Mouse (Mus musculus): ENCODE data around the gene Olfr577. TPM values are rescaled to one million over a fixed set of nuclear protein-coding genes. Genes with fewer than 3 reads are reported as not detected.

The Olfr577 gene
- total and polyA plus RNA-seq, 2 experiments: not detected

DNA sequence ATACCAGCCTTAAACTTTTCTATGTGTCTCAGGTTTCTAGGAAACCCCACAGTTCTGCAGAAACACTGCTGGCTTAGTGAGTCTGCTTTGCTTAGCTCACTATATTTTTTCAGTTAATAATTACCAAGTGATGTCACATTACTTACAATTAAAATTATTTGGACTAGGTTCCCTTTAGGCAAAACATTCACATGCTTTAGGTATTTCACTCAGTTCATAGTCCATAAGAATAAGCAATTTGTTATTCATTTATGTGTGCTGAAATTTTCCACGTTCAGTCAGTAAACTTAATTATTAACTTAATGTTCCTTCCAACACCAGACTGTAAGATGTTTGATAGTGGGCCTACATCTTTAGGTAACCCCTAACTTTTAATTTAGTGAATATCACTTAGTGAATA lies 25.0 kb downstream of the Olfr577 start:
- TF ChIP-seq POLR2A (IDR thresholded peaks at IDR 0.05; ENCODE audit: extremely low read depth, insufficient read depth, low read length) (no peak), CTCF (IDR thresholded peaks at IDR 0.05; ENCODE audit: low read depth, low read length) (no peak)
- no peaks in the 10 kb centered on the region for H3K36me3 ChIP-seq (ENCODE audit: control insufficient read depth, insufficient read depth, low read length)
- no peaks in the 10 kb centered on the region for H3K27me3 ChIP-seq (ENCODE audit: control insufficient read depth, insufficient read depth, low read length)
- DNase-seq (ENCODE audit: extremely low read depth, low read depth, low spot score): no peak
- H3K79me2 ChIP-seq (ENCODE audit: control insufficient read depth, insufficient read depth, low read length): no peaks in the 10 kb centered on the region
- no peak overlapping the region for H3K4me3 ChIP-seq (ENCODE audit: insufficient read depth, low read depth, low read length)
- H3K27ac ChIP-seq (replicated peaks; ENCODE audit: insufficient read depth, low read depth, low read length): no peak overlapping the region
- H3K9ac ChIP-seq (ENCODE audit: low read depth, low read length): no peak overlapping the region
- no peaks in the 10 kb centered on the region for H3K4me1 ChIP-seq (ENCODE audit: control insufficient read depth, insufficient read depth, low read length)
- WGBS: 29% methylated on average over 1 of the region's 1 CpGs

DNA sequence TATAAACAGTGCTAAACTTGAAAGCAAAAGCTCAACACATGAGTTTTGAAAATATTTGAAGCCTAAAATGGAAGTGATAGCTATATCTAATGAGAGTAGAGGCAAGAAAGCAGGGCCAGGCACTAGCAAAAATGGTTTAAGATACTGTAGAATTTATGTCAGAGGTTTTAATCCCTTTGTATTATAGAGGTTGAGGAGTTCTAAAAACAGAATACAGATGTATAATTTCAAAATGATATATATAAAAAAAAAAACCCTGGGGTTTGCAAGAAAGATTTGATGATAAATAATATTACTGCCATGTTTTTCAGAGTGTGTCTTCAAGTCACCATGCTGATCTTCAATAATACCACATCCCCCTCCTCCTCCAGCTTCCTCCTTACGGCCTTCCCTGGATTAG lies 27.6 kb downstream of the Olfr577 start, which contains the start of gene Olfr574:
Gene Olfr574, plus strand, starts transcription at position 301 of the 400 bp plus-strand sequence.
- 96% methylated on average over 1 of the region's 1 CpGs for WGBS

DNA sequence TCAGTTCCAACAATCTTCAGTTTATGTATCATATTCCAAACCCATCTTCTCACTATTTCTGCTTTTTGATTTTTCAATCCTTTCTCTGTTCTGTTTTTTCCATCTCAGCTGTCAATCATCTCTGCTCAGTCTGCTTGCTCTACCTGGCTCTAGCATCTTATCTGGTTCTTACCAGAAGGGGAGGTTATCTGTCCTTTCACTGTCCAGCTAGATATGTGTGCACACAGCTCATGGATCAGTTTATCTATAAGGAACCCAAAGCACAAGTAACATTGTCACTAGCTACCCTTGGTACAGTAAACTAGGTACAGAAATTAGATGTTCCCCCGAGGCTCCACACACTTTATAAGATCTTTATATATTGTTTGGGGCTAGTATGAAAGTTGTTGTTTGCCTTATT lies 32.3 kb downstream of the Olfr577 start:
- Histone ChIP-seq H3K4me3 (ENCODE audit: insufficient read depth, low read depth, low read length) (no peak overlapping the region), H3K27me3 (ENCODE audit: control insufficient read depth, insufficient read depth, low read length) (no peaks in the 10 kb centered on the region), H3K36me3 (ENCODE audit: control insufficient read depth, insufficient read depth, low read length) (no peaks in the 10 kb centered on the region), H3K4me1 (ENCODE audit: control insufficient read depth, insufficient read depth, low read length) (no peaks in the 10 kb centered on the region), H3K79me2 (ENCODE audit: control insufficient read depth, insufficient read depth, low read length) (no peaks in the 10 kb centered on the region), H3K9ac (ENCODE audit: low read depth, low read length) (no peak overlapping the region), H3K27ac (replicated peaks; ENCODE audit: insufficient read depth, low read depth, low read length) (no peak overlapping the region)
- DNase-seq (ENCODE audit: extremely low read depth, low read depth, low spot score): no peak
- WGBS: 82% methylated on average over 1 of the region's 1 CpGs
- no peak for TF ChIP-seq CTCF (IDR thresholded peaks at IDR 0.05; ENCODE audit: low read depth, low read length)
- TF ChIP-seq POLR2A (IDR thresholded peaks at IDR 0.05; ENCODE audit: extremely low read depth, insufficient read depth, low read length): no peak

More for the DNA sequence above, 27.6 kb downstream of the Olfr577 start, which contains the start of gene Olfr574:
- TF ChIP-seq CTCF (IDR thresholded peaks at IDR 0.05; ENCODE audit: low read depth, low read length) (no peak), POLR2A (IDR thresholded peaks at IDR 0.05; ENCODE audit: extremely low read depth, insufficient read depth, low read length) (no peak)
- H3K36me3 ChIP-seq (ENCODE audit: control insufficient read depth, insufficient read depth, low read length): no peaks in the 10 kb centered on the region
- H3K9ac ChIP-seq (ENCODE audit: low read depth, low read length): no peak within 1 kb of the TSS
- H3K4me3 ChIP-seq (ENCODE audit: insufficient read depth, low read depth, low read length): no peak within 1 kb of the TSS
- H3K4me1 ChIP-seq (ENCODE audit: control insufficient read depth, insufficient read depth, low read length): no peaks in the 10 kb centered on the region
- no peaks in the 10 kb centered on the region for H3K79me2 ChIP-seq (ENCODE audit: control insufficient read depth, insufficient read depth, low read length)
- H3K27ac ChIP-seq (replicated peaks; ENCODE audit: insufficient read depth, low read depth, low read length): no peak within 1 kb of the TSS
- no peaks in the 10 kb centered on the region for H3K27me3 ChIP-seq (ENCODE audit: control insufficient read depth, insufficient read depth, low read length)
- DNase-seq (ENCODE audit: extremely low read depth, low read depth, low spot score): no peak

DNA sequence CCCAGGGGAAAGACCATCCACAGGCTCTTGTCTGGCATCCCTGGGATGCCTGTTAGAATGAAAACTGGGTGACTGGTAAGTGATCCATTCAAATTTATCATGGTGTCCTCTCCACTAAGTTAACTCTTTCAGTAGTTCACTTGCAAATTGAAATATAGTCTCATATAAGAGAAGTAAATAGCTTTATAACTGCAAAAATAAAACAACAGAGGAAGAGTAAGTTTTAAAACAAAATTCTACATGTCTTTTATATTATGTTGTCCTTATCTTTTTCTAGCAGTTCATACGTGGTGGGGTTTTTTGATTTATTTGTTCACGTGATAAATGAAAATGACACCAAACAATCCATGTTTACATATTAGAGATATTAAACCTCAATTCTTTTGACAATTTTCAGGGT lies 33.3 kb downstream of the Olfr577 start, which contains the start of gene Olfr573-ps1:
Gene Olfr573-ps1, minus strand, starts transcription at position 101 of the 400 bp plus-strand sequence.
- Histone ChIP-seq H3K4me3 (ENCODE audit: insufficient read depth, low read depth, low read length) (no peak within 1 kb of the TSS), H3K36me3 (ENCODE audit: control insufficient read depth, insufficient read depth, low read length) (no peaks in the 10 kb centered on the region), H3K27ac (replicated peaks; ENCODE audit: insufficient read depth, low read depth, low read length) (no peak within 1 kb of the TSS), H3K9ac (ENCODE audit: low read depth, low read length) (no peak within 1 kb of the TSS), H3K4me1 (ENCODE audit: control insufficient read depth, insufficient read depth, low read length) (no peaks in the 10 kb centered on the region), H3K79me2 (ENCODE audit: control insufficient read depth, insufficient read depth, low read length) (no peaks in the 10 kb centered on the region), H3K27me3 (ENCODE audit: control insufficient read depth, insufficient read depth, low read length) (no peaks in the 10 kb centered on the region)
- WGBS: 79% methylated on average over 2 of the region's 2 CpGs
- TF ChIP-seq POLR2A (IDR thresholded peaks at IDR 0.05; ENCODE audit: extremely low read depth, insufficient read depth, low read length): no peak
- DNase-seq (ENCODE audit: extremely low read depth, low read depth, low spot score): no peak

DNA sequence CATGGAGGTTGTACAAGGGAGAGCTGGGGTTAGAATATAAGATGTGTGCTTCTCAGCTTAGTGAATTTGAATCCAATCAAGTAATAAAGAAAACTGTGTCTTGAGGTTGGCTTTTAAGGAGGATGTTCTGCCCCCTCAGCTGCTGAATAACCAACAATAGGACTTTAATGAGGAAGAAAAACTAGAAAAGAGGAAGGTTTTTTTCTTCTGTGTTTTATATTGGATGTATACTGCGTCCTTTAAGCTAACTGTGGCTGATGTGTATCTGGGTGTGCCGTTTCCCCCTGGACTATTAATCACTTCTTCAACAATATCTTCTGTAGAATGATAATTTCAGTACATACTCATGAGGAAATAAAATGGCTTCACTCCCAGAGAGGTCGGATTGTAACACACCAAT lies 48.6 kb downstream of the Olfr577 start:
- Histone ChIP-seq H3K36me3 (ENCODE audit: control insufficient read depth, insufficient read depth, low read length) (no peaks in the 10 kb centered on the region), H3K27me3 (ENCODE audit: control insufficient read depth, insufficient read depth, low read length) (no peaks in the 10 kb centered on the region), H3K27ac (replicated peaks; ENCODE audit: insufficient read depth, low read depth, low read length) (no peak overlapping the region), H3K79me2 (ENCODE audit: control insufficient read depth, insufficient read depth, low read length) (no peaks in the 10 kb centered on the region), H3K9ac (ENCODE audit: low read depth, low read length) (no peak overlapping the region), H3K4me1 (ENCODE audit: control insufficient read depth, insufficient read depth, low read length) (no peaks in the 10 kb centered on the region), H3K4me3 (ENCODE audit: insufficient read depth, low read depth, low read length) (no peak overlapping the region)
- WGBS: 68% methylated on average over 3 of the region's 3 CpGs
- no peak for DNase-seq (ENCODE audit: extremely low read depth, low read depth, low spot score)
- TF ChIP-seq CTCF (IDR thresholded peaks at IDR 0.05; ENCODE audit: low read depth, low read length) (no peak), POLR2A (IDR thresholded peaks at IDR 0.05; ENCODE audit: extremely low read depth, insufficient read depth, low read length) (no peak)

DNA sequence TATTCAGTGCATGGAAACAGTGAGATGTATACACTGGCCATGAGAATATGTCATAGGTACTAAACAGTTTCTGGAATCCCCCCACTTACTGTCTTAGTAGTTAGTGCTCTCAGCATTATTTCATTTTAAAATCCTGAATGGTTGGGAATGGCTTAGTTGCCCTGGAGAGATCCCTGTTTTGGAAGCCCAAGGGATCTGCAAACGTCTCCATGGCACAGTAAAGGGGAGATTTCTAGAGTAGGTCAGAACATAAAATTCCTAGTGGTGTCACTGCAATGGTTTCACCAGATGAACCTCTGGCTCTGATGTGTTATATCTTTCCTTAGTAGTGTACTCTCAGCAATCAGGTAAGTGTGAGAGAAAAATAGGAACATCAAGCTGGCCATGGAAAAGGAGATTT lies 51.6 kb downstream of the Olfr577 start, which contains the start of gene Olfr572:
Gene Olfr572, plus strand, starts transcription at position 301 of the 400 bp plus-strand sequence.
- 50% methylated on average over 1 of the region's 1 CpGs for WGBS
- H3K36me3 ChIP-seq (ENCODE audit: control insufficient read depth, insufficient read depth, low read length): no peaks in the 10 kb centered on the region

More for the DNA sequence above, 51.6 kb downstream of the Olfr577 start, which contains the start of gene Olfr572:
- no peak for DNase-seq (ENCODE audit: extremely low read depth, low read depth, low spot score)
- Histone ChIP-seq H3K27me3 (ENCODE audit: control insufficient read depth, insufficient read depth, low read length) (no peaks in the 10 kb centered on the region), H3K9ac (ENCODE audit: low read depth, low read length) (no peak within 1 kb of the TSS), H3K27ac (replicated peaks; ENCODE audit: insufficient read depth, low read depth, low read length) (no peak within 1 kb of the TSS), H3K4me3 (ENCODE audit: insufficient read depth, low read depth, low read length) (no peak within 1 kb of the TSS), H3K4me1 (ENCODE audit: control insufficient read depth, insufficient read depth, low read length) (no peaks in the 10 kb centered on the region), H3K79me2 (ENCODE audit: control insufficient read depth, insufficient read depth, low read length) (no peaks in the 10 kb centered on the region)
- TF ChIP-seq POLR2A (IDR thresholded peaks at IDR 0.05; ENCODE audit: extremely low read depth, insufficient read depth, low read length): no peak
- no peak for TF ChIP-seq CTCF (IDR thresholded peaks at IDR 0.05; ENCODE audit: low read depth, low read length)

Other genes with a start within 250 kb of the Olfr577 start
- not detected in 2 replicates for gene Olfr559, start 248.5 kb downstream of the Olfr577 start, total RNA-seq (2014; rRNA removed)
- gene Olfr559, start 248.5 kb downstream of the Olfr577 start, polyA plus RNA-seq (2012; rRNA removed): not detected in 2 replicates
- gene Olfr560, start 216.6 kb downstream of the Olfr577 start, total RNA-seq (2014; rRNA removed): not detected in 2 replicates
- gene Olfr560, start 216.6 kb downstream of the Olfr577 start, polyA plus RNA-seq (2012; rRNA removed): not detected in 2 replicates
- 0.09 TPM in 1 of 2 replicates, not detected in the other for gene Olfr78, start 216.5 kb downstream of the Olfr577 start, total RNA-seq (2014; rRNA removed)
- not detected in 2 replicates for gene Olfr78, start 216.5 kb downstream of the Olfr577 start, polyA plus RNA-seq (2012; rRNA removed)
- gene Olfr561, start 204.7 kb downstream of the Olfr577 start, total RNA-seq (2014; rRNA removed): not detected in 2 replicates
- gene Olfr561, start 204.7 kb downstream of the Olfr577 start, polyA plus RNA-seq (2012; rRNA removed): not detected in 2 replicates
- not detected in 2 replicates for gene Olfr564, start 172.5 kb downstream of the Olfr577 start, total RNA-seq (2014; rRNA removed)
- not detected in 2 replicates for gene Olfr564, start 172.5 kb downstream of the Olfr577 start, polyA plus RNA-seq (2012; rRNA removed)
- gene Olfr566, start 117.2 kb downstream of the Olfr577 start, total RNA-seq (2014; rRNA removed): not detected in 2 replicates
- gene Olfr566, start 117.2 kb downstream of the Olfr577 start, polyA plus RNA-seq (2012; rRNA removed): not detected in 2 replicates
- not detected in 2 replicates for gene Olfr568, start 98.8 kb downstream of the Olfr577 start, total RNA-seq (2014; rRNA removed)
- not detected in 2 replicates for gene Olfr568, start 98.8 kb downstream of the Olfr577 start, polyA plus RNA-seq (2012; rRNA removed)
- gene Olfr569, start 85.1 kb downstream of the Olfr577 start, total RNA-seq (2014; rRNA removed): not detected in 2 replicates
- gene Olfr569, start 85.1 kb downstream of the Olfr577 start, polyA plus RNA-seq (2012; rRNA removed): not detected in 2 replicates
- gene Olfr570, start 81.4 kb downstream of the Olfr577 start, total RNA-seq (2014; rRNA removed): not detected in 2 replicates
- gene Olfr570, start 81.4 kb downstream of the Olfr577 start, polyA plus RNA-seq (2012; rRNA removed): not detected in 2 replicates
- not detected in 2 replicates for gene Olfr571, start 58.4 kb downstream of the Olfr577 start, total RNA-seq (2014; rRNA removed)
- gene Olfr571, start 58.4 kb downstream of the Olfr577 start, polyA plus RNA-seq (2012; rRNA removed): not detected in 2 replicates
- gene Olfr572, start 51.5 kb downstream of the Olfr577 start, total RNA-seq (2014; rRNA removed): not detected in 2 replicates
- not detected in 2 replicates for gene Olfr572, start 51.5 kb downstream of the Olfr577 start, polyA plus RNA-seq (2012; rRNA removed)
- not detected in 2 replicates for gene Olfr573-ps1, start 33.4 kb downstream of the Olfr577 start, total RNA-seq (2014; rRNA removed)
- gene Olfr573-ps1, start 33.4 kb downstream of the Olfr577 start, polyA plus RNA-seq (2012; rRNA removed): not detected in 2 replicates
- gene Olfr574, start 27.5 kb downstream of the Olfr577 start, total RNA-seq (2014; rRNA removed): not detected in 2 replicates
- not detected in 2 replicates for gene Olfr574, start 27.5 kb downstream of the Olfr577 start, polyA plus RNA-seq (2012; rRNA removed)
- gene Olfr575, start 17.2 kb downstream of the Olfr577 start, total RNA-seq (2014; rRNA removed): not detected in 2 replicates
- not detected in 2 replicates for gene Olfr575, start 17.2 kb downstream of the Olfr577 start, polyA plus RNA-seq (2012; rRNA removed)
- not detected in 2 replicates for gene Olfr576, start 13.3 kb downstream of the Olfr577 start, total RNA-seq (2014; rRNA removed)
- not detected in 2 replicates for gene Olfr576, start 13.3 kb downstream of the Olfr577 start, polyA plus RNA-seq (2012; rRNA removed)
- not detected in 2 replicates for gene Olfr578, start 13.4 kb upstream of the Olfr577 start, total RNA-seq (2014; rRNA removed)
- not detected in 2 replicates for gene Olfr578, start 13.4 kb upstream of the Olfr577 start, polyA plus RNA-seq (2012; rRNA removed)
- gene Olfr582, start 62.1 kb upstream of the Olfr577 start, total RNA-seq (2014; rRNA removed): not detected in 2 replicates
- gene Olfr582, start 62.1 kb upstream of the Olfr577 start, polyA plus RNA-seq (2012; rRNA removed): not detected in 2 replicates
- not detected in 2 replicates for gene Olfr583, start 75.4 kb upstream of the Olfr577 start, total RNA-seq (2014; rRNA removed)
- gene Olfr583, start 75.4 kb upstream of the Olfr577 start, polyA plus RNA-seq (2012; rRNA removed): not detected in 2 replicates
- not detected in 2 replicates for gene Olfr584, start 105.9 kb upstream of the Olfr577 start, total RNA-seq (2014; rRNA removed)
- not detected in 2 replicates for gene Olfr584, start 105.9 kb upstream of the Olfr577 start, polyA plus RNA-seq (2012; rRNA removed)
- gene Olfr585, start 121.8 kb upstream of the Olfr577 start, total RNA-seq (2014; rRNA removed): not detected in 2 replicates
- not detected in 2 replicates for gene Olfr585, start 121.8 kb upstream of the Olfr577 start, polyA plus RNA-seq (2012; rRNA removed)
- gene Olfr586, start 149.7 kb upstream of the Olfr577 start, total RNA-seq (2014; rRNA removed): not detected in 2 replicates
- gene Olfr586, start 149.7 kb upstream of the Olfr577 start, polyA plus RNA-seq (2012; rRNA removed): not detected in 2 replicates
- gene Olfr588-ps1, start 164.9 kb upstream of the Olfr577 start, total RNA-seq (2014; rRNA removed): not detected in 2 replicates
- gene Olfr588-ps1, start 164.9 kb upstream of the Olfr577 start, polyA plus RNA-seq (2012; rRNA removed): not detected in 2 replicates
- gene Olfr589, start 180.4 kb upstream of the Olfr577 start, total RNA-seq (2014; rRNA removed): not detected in 2 replicates
- not detected in 2 replicates for gene Olfr589, start 180.4 kb upstream of the Olfr577 start, polyA plus RNA-seq (2012; rRNA removed)
- not detected in 2 replicates for gene Olfr591, start 202.4 kb upstream of the Olfr577 start, total RNA-seq (2014; rRNA removed)
- gene Olfr591, start 202.4 kb upstream of the Olfr577 start, polyA plus RNA-seq (2012; rRNA removed): not detected in 2 replicates
- gene Olfr592, start 208.9 kb upstream of the Olfr577 start, total RNA-seq (2014; rRNA removed): not detected in 2 replicates
- not detected in 2 replicates for gene Olfr592, start 208.9 kb upstream of the Olfr577 start, polyA plus RNA-seq (2012; rRNA removed)
- gene Olfr593, start 235.9 kb upstream of the Olfr577 start, total RNA-seq (2014; rRNA removed): not detected in 2 replicates
- not detected in 2 replicates for gene Olfr593, start 235.9 kb upstream of the Olfr577 start, polyA plus RNA-seq (2012; rRNA removed)
- not detected in 2 replicates for gene Olfr594, start 241.1 kb upstream of the Olfr577 start, total RNA-seq (2014; rRNA removed)
- not detected in 2 replicates for gene Olfr594, start 241.1 kb upstream of the Olfr577 start, polyA plus RNA-seq (2012; rRNA removed)

Measured in liver, adult 2 months (tissue).